Mouse (Mus musculus) right cerebral cortex, postnatal 4 days (tissue): ENCODE measurements around the gene Capn1.

Source experiments
- DNase-seq: peaks from one replicate; pipeline ENCODE4 v3.0.0-alpha.2; 2022

The Capn1 gene

GRCm38 (mm10) chr19:5988815-5989452 lies 26.8 kb downstream of the Capn1 start:
- peak; percentile 71 for DNase-seq

DNA sequence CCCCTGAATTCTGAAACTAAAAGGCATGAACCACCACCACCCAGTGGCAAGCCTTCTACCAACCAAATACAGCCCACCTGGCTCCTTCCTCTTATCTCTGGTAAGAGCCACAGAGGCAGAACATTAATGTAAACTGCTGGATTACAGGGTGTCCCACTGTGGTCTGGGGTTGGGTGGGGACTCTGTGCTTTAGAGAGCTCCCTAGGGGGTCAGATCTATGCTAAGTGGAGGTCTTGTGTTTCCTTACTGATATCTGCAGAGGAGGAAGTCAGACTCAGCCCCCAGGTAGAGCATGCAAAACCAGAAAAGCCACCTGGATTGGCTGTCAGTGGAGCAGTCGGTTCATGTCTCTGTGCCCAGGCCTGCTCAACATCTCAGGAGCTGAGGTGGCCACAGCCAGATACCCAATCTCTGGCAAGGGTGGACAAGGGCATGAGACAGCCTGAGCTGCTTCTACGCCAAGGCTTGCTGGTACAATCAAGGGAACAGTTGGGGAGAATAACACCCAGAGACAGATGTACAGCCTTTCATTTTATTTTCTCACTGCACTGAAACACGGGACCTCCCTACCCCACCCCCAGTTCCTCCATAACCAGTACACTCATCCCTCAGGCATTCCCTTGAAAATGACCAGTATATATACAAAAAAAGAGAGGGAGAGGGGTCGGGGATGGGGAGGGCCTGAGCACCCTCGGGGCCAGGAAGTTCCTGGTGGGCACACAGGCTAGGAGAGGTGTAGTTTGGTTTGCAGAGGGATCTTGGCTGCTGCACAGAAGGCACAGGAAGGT lies 27.5 kb downstream of the Capn1 start:
- DNase-seq: no peak

- no peak for DNase-seq
Measured at GRCm38 (mm10) chr19:5986043-5986442, 29.7 kb downstream of the Capn1 start, which contains the start of gene Slc22a20. Slc22a20 (minus strand) TSS chr19:5986143.

GRCm38 (mm10) chr19:5980477-5980876 lies 35.2 kb downstream of the Capn1 start:
- no peak for DNase-seq

- no peak for DNase-seq
Measured at GRCm38 (mm10) chr19:5977717-5978116, 38.0 kb downstream of the Capn1 start.

GRCm38 (mm10) chr19:5975676-5976075 lies 40.0 kb downstream of the Capn1 start:
- DNase-seq: peak; percentile 29

- DNase-seq: no peak
Measured at GRCm38 (mm10) chr19:5975112-5975511, 40.6 kb downstream of the Capn1 start.

- DNase-seq: no peak
Measured at GRCm38 (mm10) chr19:5967664-5968063, 48.0 kb downstream of the Capn1 start.

DNA sequence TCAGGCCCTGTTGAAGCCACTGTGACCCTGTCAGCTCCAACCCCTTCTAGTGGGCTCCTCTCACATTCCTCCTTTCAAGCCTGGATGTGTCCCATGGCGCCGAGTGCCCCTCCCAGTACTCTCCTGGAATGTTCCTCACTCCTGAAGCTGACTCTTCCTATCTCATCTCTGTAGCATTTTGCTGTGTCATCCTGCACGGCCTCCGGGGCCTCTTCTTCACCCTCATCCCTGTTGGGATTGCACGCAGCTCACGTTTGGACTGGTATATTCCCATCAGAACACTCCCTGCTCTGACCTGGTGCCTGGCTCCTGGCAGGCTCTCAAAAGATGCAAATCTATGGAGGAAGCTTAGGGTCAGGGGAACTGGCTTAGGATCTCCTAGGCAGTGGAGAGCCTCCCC lies 48.9 kb downstream of the Capn1 start:
- no peak for DNase-seq

GRCm38 (mm10) chr19:5965910-5966309 lies 49.8 kb downstream of the Capn1 start:
- no peak for DNase-seq

DNA sequence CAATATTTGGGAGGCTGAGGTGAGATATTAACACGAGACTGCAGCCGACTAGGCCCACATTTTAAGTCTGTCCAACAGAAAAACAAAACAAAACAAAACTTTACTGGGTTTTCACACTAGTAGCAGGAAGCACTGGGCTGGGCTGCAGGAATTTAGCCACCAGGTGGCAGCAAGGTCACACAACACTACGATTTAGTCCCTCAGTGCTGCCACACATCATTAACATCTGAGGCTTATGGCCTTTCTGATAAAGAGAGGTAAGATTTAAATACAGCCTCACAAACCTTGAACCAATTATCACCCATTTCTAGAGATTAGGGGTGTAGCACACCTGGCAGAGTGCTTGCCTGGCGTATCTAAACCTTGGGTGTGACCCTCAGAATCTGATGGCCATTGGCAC lies 50.4 kb downstream of the Capn1 start:
- DNase-seq: peak; percentile 75

DNA sequence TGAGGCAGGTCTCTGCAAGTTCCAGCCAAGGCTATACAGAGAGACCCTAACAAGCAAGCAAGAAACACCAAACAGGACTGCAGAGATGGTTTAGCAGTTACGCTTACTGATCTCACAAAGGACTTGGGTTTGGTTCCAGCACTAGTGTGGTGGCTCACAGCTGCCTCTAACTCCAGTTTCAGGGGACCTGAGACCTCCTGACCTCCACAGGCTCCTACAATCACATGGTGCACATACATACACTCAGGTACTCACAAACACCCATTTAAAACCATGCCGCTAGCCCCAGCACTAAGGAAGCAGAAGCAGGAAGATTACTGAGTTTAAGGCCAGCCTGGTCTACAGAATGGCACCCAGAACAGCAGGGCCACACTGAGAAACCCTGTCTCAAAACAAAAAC lies 50.9 kb downstream of the Capn1 start:
- no peak for DNase-seq

- peak; percentile 89 for DNase-seq
Measured at GRCm38 (mm10) chr19:5963883-5964562, 51.7 kb downstream of the Capn1 start, which contains the start of gene Pola2. Pola2 (minus strand) TSS chr19:5964202.

- DNase-seq: no peak
Measured at GRCm38 (mm10) chr19:5962651-5963050, 53.0 kb downstream of the Capn1 start.

GRCm38 (mm10) chr19:5957371-5957770 lies 58.3 kb downstream of the Capn1 start:
- no peak for DNase-seq

- DNase-seq: peak; percentile 73
Measured at GRCm38 (mm10) chr19:5956685-5957084, 59.0 kb downstream of the Capn1 start.

DNA sequence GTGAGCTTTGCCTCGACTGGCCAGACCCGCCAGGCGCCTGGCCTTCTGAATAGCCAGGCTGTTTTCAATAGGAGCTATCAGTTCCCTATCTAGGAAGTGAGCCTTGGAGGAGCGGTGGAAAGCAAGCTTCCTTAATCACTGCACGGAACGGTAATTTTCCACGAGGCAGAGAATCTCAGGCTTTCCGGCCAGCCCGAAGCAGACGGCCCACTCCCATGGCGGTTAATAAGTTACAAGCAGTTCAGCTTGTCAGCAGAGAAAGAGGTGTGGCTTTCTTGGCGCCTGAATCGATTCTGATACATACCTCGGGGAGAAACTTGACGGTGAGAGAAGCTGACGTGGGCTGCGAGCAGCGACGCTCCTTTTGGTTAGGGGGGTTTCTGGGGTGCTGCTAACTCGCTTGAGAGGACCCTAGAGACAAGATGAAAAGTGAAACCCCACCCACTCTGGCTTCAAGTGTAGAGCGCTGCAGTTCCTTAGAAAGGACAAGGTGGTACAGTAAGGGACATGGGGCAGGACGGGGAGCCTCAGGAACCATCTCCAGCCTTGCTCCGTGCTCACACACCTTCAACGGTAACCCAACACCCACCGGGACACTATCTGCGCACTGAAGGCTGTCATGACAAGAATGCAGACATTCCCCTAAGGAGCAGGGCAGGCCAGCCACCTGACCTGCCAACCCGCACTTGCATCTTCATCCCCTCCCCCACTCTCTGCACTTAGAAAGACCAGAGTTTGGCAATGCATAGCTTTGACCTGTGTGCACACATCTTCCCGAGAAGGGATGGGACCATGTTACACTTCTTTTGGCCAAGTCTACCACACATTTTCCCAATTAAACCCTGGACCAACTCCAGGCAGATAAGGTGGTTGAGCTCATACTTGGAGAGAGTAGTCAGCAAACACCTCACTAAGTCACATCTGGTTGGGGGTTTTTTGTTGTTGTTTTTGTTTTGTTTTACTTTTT lies 59.7 kb downstream of the Capn1 start:
- no peak for DNase-seq

- no peak for DNase-seq
Measured at GRCm38 (mm10) chr19:5954936-5955335, 60.8 kb downstream of the Capn1 start.

- DNase-seq: no peak
Measured at GRCm38 (mm10) chr19:5954031-5954710, 61.5 kb downstream of the Capn1 start.

GRCm38 (mm10) chr19:5953201-5953770 lies 62.4 kb downstream of the Capn1 start:
- no peak for DNase-seq

DNA sequence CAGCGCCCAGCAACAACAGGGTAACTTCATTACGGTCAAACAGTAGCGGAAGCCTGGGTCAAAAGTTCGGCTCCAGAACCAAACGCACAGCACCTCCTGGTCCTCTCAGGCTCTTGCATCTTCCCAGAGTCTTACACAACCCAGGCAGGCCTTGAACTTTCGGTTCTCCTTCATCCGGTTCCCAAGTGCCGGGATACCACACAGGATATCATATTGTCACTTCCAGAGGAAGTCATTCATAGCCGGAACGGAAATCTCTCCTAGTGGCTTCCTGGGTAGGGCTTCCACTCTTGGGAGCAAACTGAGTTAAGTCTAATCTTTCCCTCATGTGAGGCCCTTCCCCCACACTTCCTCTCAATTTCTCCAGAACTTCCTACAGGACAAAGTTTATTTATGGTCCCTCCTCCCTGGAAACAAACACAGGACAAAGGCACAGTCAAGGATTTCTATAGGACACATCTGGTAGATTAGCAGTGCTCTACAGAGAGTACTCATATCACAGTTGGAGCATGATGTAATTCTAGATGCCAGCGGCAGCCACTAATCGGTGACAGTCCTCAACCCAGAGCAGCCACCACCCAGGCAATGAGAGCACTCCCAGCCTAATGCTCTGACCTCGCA lies 63.5 kb downstream of the Capn1 start:
- DNase-seq: no peak
